Mouse (Mus musculus): Measurements from ENCODE around the gene Tmsb15l. TPM values are rescaled to one million over a fixed set of nuclear protein-coding genes. Genes with fewer than 3 reads are reported as not detected.
"Not testable (repeated sequence)": the region's sequence is repeated elsewhere in the genome, so short reads cannot be mapped to it uniquely, and the experiment has no call there.

Gene Tmsb15l
- polyA plus RNA-seq, 1 experiment from 2014 or later, result 0.95 TPM

GRCm38 (mm10) chrX:136992978-136993547, 16.4 kb upstream of the Tmsb15l start, which contains the start of gene Zcchc18:
TSS of gene Zcchc18 (plus strand) at chrX:136993155.
- Histone ChIP-seq H3K27me3 (replicated peaks; ENCODE audit: insufficient read depth, low read length) (no peaks in the 10 kb centered on the region), H3K4me2 (replicated peaks; ENCODE audit: low read depth, low read length) (peak within 1 kb of the TSS; percentile 54), H3K9ac (replicated peaks; ENCODE audit: low read depth) (no peak within 1 kb of the TSS), H3K4me1 (ENCODE audit: insufficient read depth, low read depth, low read length) (no peaks in the 10 kb centered on the region), H3K27ac (ENCODE audit: low read length) (no peak within 1 kb of the TSS), H3K36me3 (ENCODE audit: insufficient read depth, low read length) (no peaks in the 10 kb centered on the region), H3K9me3 (ENCODE audit: low read length) (no peaks in the 10 kb centered on the region), H3K4me3 (ENCODE audit: low read depth, low read length) (peak within 1 kb of the TSS; percentile 17; the same call in 1 of the 2 replicates)
- DNase-seq (ENCODE audit: low spot score) (peak; percentile 11), ATAC-seq (peak; percentile 73; the same call in 1 of the 2 replicates)
- TF ChIP-seq CTCF (IDR thresholded peaks at IDR 0.05), result no peak
- no peak for TF ChIP-seq EP300 (IDR thresholded peaks at IDR 0.05)
- WGBS, result 16% methylated on average over 26 of the region's 26 CpGs

GRCm38 (mm10) chrX:136992191-136992965, 15.7 kb upstream of the Tmsb15l start:
- Histone ChIP-seq H3K9me3 (ENCODE audit: low read length) (no peaks in the 10 kb centered on the region), H3K36me3 (ENCODE audit: insufficient read depth, low read length) (no peaks in the 10 kb centered on the region), H3K27ac (ENCODE audit: low read length) (no peak overlapping the region), H3K9ac (replicated peaks; ENCODE audit: low read depth) (no peak overlapping the region), H3K27me3 (replicated peaks; ENCODE audit: insufficient read depth, low read length) (no peaks in the 10 kb centered on the region), H3K4me1 (ENCODE audit: insufficient read depth, low read depth, low read length) (no peaks in the 10 kb centered on the region), H3K4me3 (ENCODE audit: low read depth, low read length) (peak overlapping the region; percentile 17; the same call in 1 of the 2 replicates), H3K4me2 (replicated peaks; ENCODE audit: low read depth, low read length) (peak overlapping the region; percentile 54)
- 13% methylated on average over 18 of the region's 19 CpGs for WGBS
- ATAC-seq (no peak), DNase-seq (ENCODE audit: low spot score) (no peak)
- TF ChIP-seq CTCF (IDR thresholded peaks at IDR 0.05) (no peak), EP300 (IDR thresholded peaks at IDR 0.05) (no peak)

GRCm38 (mm10) chrX:136991274-136991673, 14.6 kb upstream of the Tmsb15l start:
- Histone ChIP-seq H3K36me3 (ENCODE audit: insufficient read depth, low read length) (no peaks in the 10 kb centered on the region), H3K27ac (ENCODE audit: low read length) (no peak overlapping the region), H3K4me1 (ENCODE audit: insufficient read depth, low read depth, low read length) (no peaks in the 10 kb centered on the region), H3K9me3 (ENCODE audit: low read length) (no peaks in the 10 kb centered on the region), H3K27me3 (replicated peaks; ENCODE audit: insufficient read depth, low read length) (no peaks in the 10 kb centered on the region), H3K4me2 (replicated peaks; ENCODE audit: low read depth, low read length) (no peak overlapping the region), H3K9ac (replicated peaks; ENCODE audit: low read depth) (no peak overlapping the region), H3K4me3 (ENCODE audit: low read depth, low read length) (no peak overlapping the region)
- ATAC-seq, result no peak
- TF ChIP-seq CTCF (IDR thresholded peaks at IDR 0.05) (no peak), EP300 (IDR thresholded peaks at IDR 0.05) (no peak)
- 62% methylated on average over 2 of the region's 2 CpGs for WGBS
- DNase-seq (ENCODE audit: low spot score), result no peak

GRCm38 (mm10) chrX:136986039-136986438, 9.4 kb upstream of the Tmsb15l start:
- Histone ChIP-seq H3K4me1 (ENCODE audit: insufficient read depth, low read depth, low read length) (no peaks in the 10 kb centered on the region), H3K9me3 (ENCODE audit: low read length) (no peaks in the 10 kb centered on the region), H3K4me2 (replicated peaks; ENCODE audit: low read depth, low read length) (no peak overlapping the region), H3K9ac (replicated peaks; ENCODE audit: low read depth) (no peak overlapping the region), H3K27me3 (replicated peaks; ENCODE audit: insufficient read depth, low read length) (no peaks in the 10 kb centered on the region), H3K27ac (ENCODE audit: low read length) (no peak overlapping the region), H3K4me3 (ENCODE audit: low read depth, low read length) (no peak overlapping the region), H3K36me3 (ENCODE audit: insufficient read depth, low read length) (no peaks in the 10 kb centered on the region)
- ATAC-seq (no peak), DNase-seq (ENCODE audit: low spot score) (no peak)
- no peak for TF ChIP-seq EP300 (IDR thresholded peaks at IDR 0.05)
- no peak for TF ChIP-seq CTCF (IDR thresholded peaks at IDR 0.05)

GRCm38 (mm10) chrX:136978616-136979015, 1.9 kb upstream of the Tmsb15l start:
- Histone ChIP-seq H3K9me3 (ENCODE audit: low read length) (no peaks in the 10 kb centered on the region), H3K27ac (ENCODE audit: low read length) (no peak overlapping the region), H3K9ac (replicated peaks; ENCODE audit: low read depth) (no peak overlapping the region), H3K36me3 (ENCODE audit: insufficient read depth, low read length) (no peaks in the 10 kb centered on the region), H3K27me3 (replicated peaks; ENCODE audit: insufficient read depth, low read length) (no peaks in the 10 kb centered on the region), H3K4me3 (ENCODE audit: low read depth, low read length) (no peak overlapping the region), H3K4me1 (ENCODE audit: insufficient read depth, low read depth, low read length) (no peaks in the 10 kb centered on the region), H3K4me2 (replicated peaks; ENCODE audit: low read depth, low read length) (no peak overlapping the region)
- ATAC-seq (no peak), DNase-seq (ENCODE audit: low spot score) (no peak)
- TF ChIP-seq CTCF (IDR thresholded peaks at IDR 0.05) (peak; percentile 65), EP300 (IDR thresholded peaks at IDR 0.05) (no peak)

GRCm38 (mm10) chrX:136975397-136975796, 1.3 kb downstream of the Tmsb15l start, which contains the start of gene Tmsb15b2:
TSS of gene Tmsb15b2 (minus strand) at chrX:136975497.
- H3K4me3 ChIP-seq (ENCODE audit: low read depth, low read length); DNase-seq (ENCODE audit: low spot score); H3K27me3 ChIP-seq (replicated peaks; ENCODE audit: insufficient read depth, low read length); H3K4me1 ChIP-seq (ENCODE audit: insufficient read depth, low read depth, low read length); H3K9ac ChIP-seq (replicated peaks; ENCODE audit: low read depth); H3K27ac ChIP-seq (ENCODE audit: low read length); ATAC-seq; H3K36me3 ChIP-seq (ENCODE audit: insufficient read depth, low read length); H3K9me3 ChIP-seq (ENCODE audit: low read length): not testable (repeated sequence)
- WGBS, result 88% methylated on average over 6 of the region's 6 CpGs
- H3K4me2 ChIP-seq (replicated peaks; ENCODE audit: low read depth, low read length), result peak within 1 kb of the TSS; percentile 45

Data from lung, postnatal 0 days (tissue).